Mouse (Mus musculus): Measurements from ENCODE around the gene Wdr91.
A peak's percentile ranks its signal among the peaks of the same experiment; 100 is the strongest.

Gene Wdr91

GRCm38 (mm10) chr6:34914462-34914861 lies 3.8 kb upstream of the Wdr91 start:
- DNase-seq (ENCODE audit: low spot score) = no peak

- no peak for DNase-seq (ENCODE audit: low spot score)
Observed at GRCm38 (mm10) chr6:34913341-34914040, 2.8 kb upstream of the Wdr91 start.

GRCm38 (mm10) chr6:34909631-34910345 lies 888 bp downstream of the Wdr91 start:
- no peak for DNase-seq (ENCODE audit: low spot score)

GRCm38 (mm10) chr6:34907696-34908260 lies 2.9 kb downstream of the Wdr91 start:
- no peak for DNase-seq (ENCODE audit: low spot score)

GRCm38 (mm10) chr6:34907121-34907614 lies 3.5 kb downstream of the Wdr91 start:
- no peak for DNase-seq (ENCODE audit: low spot score)

GRCm38 (mm10) chr6:34906661-34907060 lies 4.0 kb downstream of the Wdr91 start:
- no peak for DNase-seq (ENCODE audit: low spot score)

GRCm38 (mm10) chr6:34906125-34906524 lies 4.6 kb downstream of the Wdr91 start:
- DNase-seq (ENCODE audit: low spot score) = no peak

GRCm38 (mm10) chr6:34904361-34904760 lies 6.3 kb downstream of the Wdr91 start:
- no peak for DNase-seq (ENCODE audit: low spot score)

- DNase-seq (ENCODE audit: low spot score) = no peak
Observed at GRCm38 (mm10) chr6:34903851-34904250, 6.8 kb downstream of the Wdr91 start.

GRCm38 (mm10) chr6:34903441-34903840 lies 7.2 kb downstream of the Wdr91 start:
- no peak for DNase-seq (ENCODE audit: low spot score)

- DNase-seq (ENCODE audit: low spot score) = no peak
Observed at GRCm38 (mm10) chr6:34902578-34902977, 8.1 kb downstream of the Wdr91 start.

GRCm38 (mm10) chr6:34901911-34902444 lies 8.7 kb downstream of the Wdr91 start:
- peak; percentile 11 for DNase-seq (ENCODE audit: low spot score)

- DNase-seq (ENCODE audit: low spot score) = no peak
Observed at GRCm38 (mm10) chr6:34900990-34901389, 9.7 kb downstream of the Wdr91 start.

GRCm38 (mm10) chr6:34899127-34899526 lies 11.5 kb downstream of the Wdr91 start:
- no peak for DNase-seq (ENCODE audit: low spot score)

- DNase-seq (ENCODE audit: low spot score) = no peak
Observed at GRCm38 (mm10) chr6:34896168-34896780, 14.4 kb downstream of the Wdr91 start.

- DNase-seq (ENCODE audit: low spot score) = no peak
Observed at GRCm38 (mm10) chr6:34895569-34895968, 15.1 kb downstream of the Wdr91 start.

- no peak for DNase-seq (ENCODE audit: low spot score)
Observed at GRCm38 (mm10) chr6:34889185-34889584, 21.5 kb downstream of the Wdr91 start.

GRCm38 (mm10) chr6:34887131-34887850 lies 23.4 kb downstream of the Wdr91 start:
- DNase-seq (ENCODE audit: low spot score) = no peak

- DNase-seq (ENCODE audit: low spot score) = no peak
Observed at GRCm38 (mm10) chr6:34884724-34885123, 26.0 kb downstream of the Wdr91 start.

GRCm38 (mm10) chr6:34879911-34880475 lies 30.7 kb downstream of the Wdr91 start:
- peak; percentile 40 for DNase-seq (ENCODE audit: low spot score)

GRCm38 (mm10) chr6:34879101-34879740 lies 31.5 kb downstream of the Wdr91 start:
- DNase-seq (ENCODE audit: low spot score) = no peak

Data from T-cell, adult 2 months (primary cell).